Mouse (Mus musculus) kidney, adult 2 months (tissue): ENCODE measurements at regions not wholly inside any gene's neighbourhood (a gene's known extent, or its start where the extent isn't known, plus 50 kb on each side); places are given as distances from the start of the nearest gene placed in this dataset.

Experiments used
- DNase-seq: peaks from one replicate; pipeline ENCODE4 v3.0.0; 2021
- H3K27ac ChIP-seq: fragments of 200-500 bp; 2 replicates; pipeline ENCODE4 v1.5.1; 2012; ENCODE audit warnings: low read depth, low read length, control low read depth, inconsistent platforms; ENCODE audit not compliant: insufficient read depth
- H3K27me3 ChIP-seq: fragments of 200-500 bp; replicated peaks from 2 replicates; pipeline ENCODE4 v1.6.1; 2012; ENCODE audit warnings: mild to moderate bottlenecking, moderate library complexity, low read length, inconsistent platforms; ENCODE audit not compliant: control insufficient read depth, insufficient read depth
- H3K36me3 ChIP-seq: fragments of 200-500 bp; 2 replicates; pipeline ENCODE4 v1.6.1; 2012; ENCODE audit warnings: mild to moderate bottlenecking, moderate library complexity, low read length, inconsistent platforms; ENCODE audit not compliant: control insufficient read depth, insufficient read depth
- H3K4me1 ChIP-seq: fragments of 200-500 bp; 2 replicates; pipeline ENCODE4 v1.6.1; 2011; ENCODE audit warnings: low read length; ENCODE audit not compliant: control insufficient read depth, insufficient read depth
- H3K4me3 ChIP-seq: fragments of 200-500 bp; 2 replicates; pipeline ENCODE4 v1.5.1; 2011; ENCODE audit warnings: mild to moderate bottlenecking, low read depth, low read length, control low read depth; ENCODE audit not compliant: insufficient read depth
- CTCF ChIP-seq: fragments of 200-500 bp; conservative IDR thresholded peaks from 2 replicates; pipeline ENCODE4 v1.5.1; 2011; ENCODE audit warnings: low read depth, mild to moderate bottlenecking, control low read depth, low read length, moderate library complexity, mixed read lengths; ENCODE audit not compliant: insufficient read depth, insufficient read length
- POLR2A ChIP-seq: fragments of 200-500 bp; IDR thresholded peaks from one replicate; pipeline ENCODE4 v1.6.1; 2011; ENCODE audit warnings: low read depth, low read length, control low read depth
- WGBS: fragments of 180-500 bp; shearing (Covaris S2); methylation state at CpG from one replicate; pipeline ENCODE4 v1.1.7; 2018; 5-methylcytosine and 5-hydroxymethylcytosine counted together

DNA sequence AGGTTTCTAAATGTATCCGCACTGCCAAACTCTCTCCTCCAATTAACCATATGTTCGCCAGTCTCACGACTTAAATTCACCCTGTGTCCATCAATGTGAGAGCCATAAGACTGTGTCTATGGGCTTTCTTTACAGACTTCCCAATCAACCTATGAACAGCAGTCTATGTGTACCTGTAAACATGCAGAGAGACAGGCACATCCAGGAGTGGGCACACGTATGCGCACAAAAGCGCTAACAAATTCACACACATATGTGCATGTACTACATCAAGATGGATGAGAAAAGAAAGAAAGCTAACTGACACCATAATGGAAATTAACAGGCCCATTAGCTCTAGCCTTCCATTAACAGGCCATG, 358.8 kb downstream of the Synb start:
- Histone ChIP-seq H3K4me3 (no peak overlapping the region), H3K4me1 (no peaks in the 10 kb centered on the region), H3K27ac (no peak overlapping the region), H3K27me3 (no peaks in the 10 kb centered on the region), H3K36me3 (no peaks in the 10 kb centered on the region)
- no peak for DNase-seq
- TF ChIP-seq POLR2A: no peak
- TF ChIP-seq CTCF: no peak
- WGBS: 52% methylated on average over 6 of the region's 6 CpGs

GRCm38 (mm10) chr14:68934611-68935302, 359.3 kb downstream of the Synb start:
- Histone ChIP-seq H3K36me3 (no peaks in the 10 kb centered on the region), H3K27me3 (no peaks in the 10 kb centered on the region), H3K4me1 (no peaks in the 10 kb centered on the region), H3K4me3 (no peak overlapping the region), H3K27ac (no peak overlapping the region)
- 12% methylated on average over 12 of the region's 12 CpGs for WGBS
- TF ChIP-seq POLR2A (no peak), CTCF (no peak)
- peak; percentile 30 for DNase-seq

- Histone ChIP-seq H3K36me3 (no peaks in the 10 kb centered on the region), H3K27me3 (no peaks in the 10 kb centered on the region), H3K27ac (no peak overlapping the region), H3K4me1 (no peaks in the 10 kb centered on the region), H3K4me3 (no peak overlapping the region)
- no peak for DNase-seq
- TF ChIP-seq POLR2A (no peak), CTCF (no peak)
- 28% methylated on average over 4 of the region's 4 CpGs for WGBS
Measured at GRCm38 (mm10) chr14:68927814-68928213, 366.3 kb downstream of the Synb start.

- Histone ChIP-seq H3K4me1 (no peaks in the 10 kb centered on the region), H3K36me3 (no peaks in the 10 kb centered on the region), H3K27ac (no peak overlapping the region), H3K4me3 (no peak overlapping the region), H3K27me3 (no peaks in the 10 kb centered on the region)
- 5% methylated on average over 2 of the region's 2 CpGs for WGBS
- DNase-seq: no peak
- no peak for TF ChIP-seq CTCF
- no peak for TF ChIP-seq POLR2A
Measured at GRCm38 (mm10) chr14:68923054-68923453, 371.0 kb downstream of the Synb start.

- WGBS: 27% methylated on average over 2 of the region's 2 CpGs
- no peak for DNase-seq
- no peak for TF ChIP-seq CTCF
- TF ChIP-seq POLR2A: no peak
- Histone ChIP-seq H3K36me3 (no peaks in the 10 kb centered on the region), H3K4me3 (no peak overlapping the region), H3K27ac (no peak overlapping the region), H3K27me3 (no peaks in the 10 kb centered on the region), H3K4me1 (no peaks in the 10 kb centered on the region)
Measured at GRCm38 (mm10) chr14:68922035-68922434, 372.1 kb downstream of the Synb start.

DNA sequence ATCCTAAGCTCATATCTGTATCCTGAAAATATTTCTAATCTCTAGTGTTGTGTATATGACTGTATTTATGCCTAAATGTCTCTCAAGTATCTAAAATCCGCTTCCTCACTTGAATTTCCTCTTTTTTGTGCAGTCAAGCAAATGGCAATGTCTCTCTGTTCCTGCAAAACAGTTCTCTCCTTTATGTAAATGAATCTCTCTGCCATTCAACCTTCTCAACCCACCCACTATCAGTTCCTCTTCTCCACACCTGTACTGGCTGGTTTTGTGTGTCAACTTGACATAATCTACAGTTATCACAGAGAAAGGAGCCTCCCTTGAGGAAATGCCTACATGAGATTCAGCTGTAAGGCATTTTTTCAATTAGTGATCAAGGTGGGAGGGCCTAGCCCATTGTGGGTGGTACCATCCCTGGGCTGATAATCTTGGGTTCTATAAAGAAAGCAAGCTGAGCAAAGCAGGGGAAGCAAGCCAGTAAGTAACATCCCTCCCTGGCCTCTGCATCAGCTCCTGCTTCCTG, 375.5 kb downstream of the Synb start:
- 94% methylated on average over 1 of the region's 1 CpGs for WGBS
- no peak overlapping the region for H3K27ac ChIP-seq
- no peak overlapping the region for H3K4me3 ChIP-seq
- H3K4me1 ChIP-seq: no peaks in the 10 kb centered on the region
- no peaks in the 10 kb centered on the region for H3K27me3 ChIP-seq
- DNase-seq: no peak
- no peaks in the 10 kb centered on the region for H3K36me3 ChIP-seq
- TF ChIP-seq POLR2A (no peak), CTCF (no peak)

GRCm38 (mm10) chr14:68899921-68900320, 394.2 kb downstream of the Synb start:
- WGBS: 76% methylated on average over 3 of the region's 3 CpGs
- no peaks in the 10 kb centered on the region for H3K36me3 ChIP-seq
- no peak for DNase-seq
- no peak overlapping the region for H3K27ac ChIP-seq
- H3K4me3 ChIP-seq: no peak overlapping the region
- TF ChIP-seq CTCF (no peak), POLR2A (no peak)
- no peaks in the 10 kb centered on the region for H3K4me1 ChIP-seq
- H3K27me3 ChIP-seq: no peaks in the 10 kb centered on the region

GRCm38 (mm10) chr14:68877171-68877570, 416.9 kb downstream of the Synb start:
- no peaks in the 10 kb centered on the region for H3K36me3 ChIP-seq
- no peaks in the 10 kb centered on the region for H3K4me1 ChIP-seq
- H3K27me3 ChIP-seq: no peaks in the 10 kb centered on the region
- H3K27ac ChIP-seq: no peak overlapping the region
- WGBS: 68% methylated on average over 4 of the region's 4 CpGs
- no peak overlapping the region for H3K4me3 ChIP-seq
- no peak for DNase-seq
- TF ChIP-seq CTCF (no peak), POLR2A (no peak)
